Mouse (Mus musculus) right cerebral cortex, postnatal 14 days (tissue): ENCODE data around the gene Mettl17.

ENCODE experiments used
- DNase-seq: peaks from one replicate; pipeline ENCODE4 v3.0.0; 2022

Mettl17 gene

GRCm38 (mm10) chr14:51929968-51930367 lies 45.3 kb downstream of the Mettl17 start:
- no peak for DNase-seq

DNA sequence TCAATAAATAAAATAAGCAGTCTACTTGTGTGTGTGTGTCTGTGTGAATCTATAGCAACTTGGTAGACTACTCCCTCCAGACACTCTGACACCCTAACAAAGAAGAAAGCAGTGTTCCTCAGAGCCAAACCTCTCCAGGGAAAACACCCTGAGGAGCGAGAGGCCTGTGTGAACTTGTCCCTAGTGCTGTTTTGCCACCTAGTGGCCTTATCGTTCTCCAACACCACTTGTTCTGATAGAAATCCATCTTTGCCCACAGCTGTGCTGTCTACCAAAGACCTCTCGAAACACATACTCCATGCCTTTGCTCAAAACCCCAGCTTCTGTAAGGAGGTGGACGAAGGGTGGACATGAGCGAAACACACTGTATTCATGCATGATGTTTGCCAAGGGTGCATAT lies 46.2 kb downstream of the Mettl17 start:
- DNase-seq: peak; percentile 61

GRCm38 (mm10) chr14:51932092-51933020 lies 47.7 kb downstream of the Mettl17 start:
- no peak for DNase-seq

DNA sequence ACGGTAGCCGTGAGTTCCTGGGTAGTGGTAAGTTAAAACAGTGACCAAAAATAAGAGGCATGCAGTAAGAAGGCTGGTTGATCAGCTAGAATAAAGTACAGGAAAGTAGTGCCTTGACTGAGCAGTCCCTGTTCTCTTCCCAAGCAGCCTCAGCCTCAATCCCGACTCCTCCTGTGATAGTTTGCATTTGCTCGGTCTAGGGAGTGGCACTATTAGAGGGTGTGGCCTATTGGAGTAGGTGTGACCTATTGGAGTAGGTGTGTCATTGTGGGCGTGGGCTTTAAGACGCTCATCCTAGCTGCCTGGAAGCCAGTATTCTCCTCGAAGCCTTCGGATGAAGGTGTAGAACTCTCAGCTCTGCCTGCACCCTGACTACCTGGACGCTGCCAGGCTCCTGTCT lies 54.4 kb downstream of the Mettl17 start:
- DNase-seq: no peak

- no peak for DNase-seq
Measured at GRCm38 (mm10) chr14:51940944-51941560, 56.4 kb downstream of the Mettl17 start.

DNA sequence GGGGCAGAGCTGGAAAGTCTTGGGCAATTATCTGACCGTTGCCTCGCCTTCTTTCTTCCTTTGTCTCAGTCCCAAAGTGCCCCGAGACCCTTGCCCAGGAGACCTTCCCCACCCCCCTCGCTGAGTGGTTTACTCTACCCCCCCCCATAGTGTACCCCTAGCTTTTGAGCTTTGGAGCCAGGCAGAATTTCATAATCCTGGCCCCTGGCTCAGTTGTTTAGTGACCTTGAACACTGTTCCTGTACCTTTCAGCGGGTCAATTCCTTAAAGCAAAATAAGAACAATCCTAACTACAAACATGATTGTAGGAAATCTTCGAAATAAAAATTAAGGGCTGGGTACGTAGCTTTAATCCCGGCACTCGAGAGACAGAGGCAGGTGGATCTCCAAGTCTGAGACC lies 56.9 kb downstream of the Mettl17 start:
- DNase-seq: no peak

GRCm38 (mm10) chr14:51942236-51942635 lies 57.6 kb downstream of the Mettl17 start:
- no peak for DNase-seq
